Mouse (Mus musculus): ENCODE measurements around the gene Pnpla3.

Pnpla3 gene

GRCm38 (mm10) chr15:84209517-84210412, 42.1 kb downstream of the Pnpla3 start:
- ChIA-PET CTCF (interaction anchor here (0.5 to 2.8 kb wide), 7 partner anchors 8 to 794 kb away, joined by 3 to 16 read pairs (median 4); partner anchors contain the start of gene Samm50 (in 1 of the 4)), POLR2A (interaction anchor here (0.7 to 4.3 kb wide), 10 partner anchors 9 to 364 kb away, joined by 3 to 37 read pairs (median 7); partner anchors contain the start of gene Samm50 (in 2 of the 4))

- POLR2A ChIA-PET, result interaction anchor here in 3 of 4 experiments (0.9 to 4.3 kb wide), 12 partner anchors 10 to 470 kb away, joined by 3 to 37 read pairs (median 8); partner anchors contain the start of genes Samm50 (in 3 of the 3) and Parvb (in 1 of the 3)
- CTCF ChIA-PET, result interaction anchor here (0.6 to 2.8 kb wide), 17 partner anchors 9 to 548 kb away, joined by 3 to 38 read pairs (median 11); partner anchors contain the start of gene Samm50 (in 1 of the 4)
Observed at GRCm38 (mm10) chr15:84210461-84210860, 42.8 kb downstream of the Pnpla3 start.

- ChIA-PET POLR2A (interaction anchor here (0.8 to 4.3 kb wide), 19 partner anchors 10 to 470 kb away, joined by 3 to 37 read pairs (median 7); partner anchors contain the start of genes Samm50 (in 3 of the 4), Parvb (in 1 of the 4) and Pnpla3 (in 1 of the 4)), CTCF (interaction anchor here (0.5 to 2.8 kb wide), 28 partner anchors 10 to 547 kb away, joined by 3 to 45 read pairs (median 10); partner anchors contain the start of gene Samm50 (in 2 of the 4))
Observed at GRCm38 (mm10) chr15:84210941-84211340, 43.3 kb downstream of the Pnpla3 start.

- CTCF ChIA-PET, result interaction anchor here (0.5 to 2.8 kb wide), 138 partner anchors 8 to 547 kb away, joined by 3 to 45 read pairs (median 4); partner anchors contain the start of genes Samm50 (in 3 of the 4), Parvb (in 1 of the 4) and Pnpla3 (in 1 of the 4)
- POLR2A ChIA-PET, result interaction anchor here (0.8 to 4.3 kb wide), 35 partner anchors 8 to 469 kb away, joined by 3 to 37 read pairs (median 5); partner anchors contain the start of genes Samm50 (in 3 of the 4), Pnpla3 (in 2 of the 4) and Parvb (in 1 of the 4)
Observed at GRCm38 (mm10) chr15:84211564-84211963, 43.9 kb downstream of the Pnpla3 start.

DNA sequence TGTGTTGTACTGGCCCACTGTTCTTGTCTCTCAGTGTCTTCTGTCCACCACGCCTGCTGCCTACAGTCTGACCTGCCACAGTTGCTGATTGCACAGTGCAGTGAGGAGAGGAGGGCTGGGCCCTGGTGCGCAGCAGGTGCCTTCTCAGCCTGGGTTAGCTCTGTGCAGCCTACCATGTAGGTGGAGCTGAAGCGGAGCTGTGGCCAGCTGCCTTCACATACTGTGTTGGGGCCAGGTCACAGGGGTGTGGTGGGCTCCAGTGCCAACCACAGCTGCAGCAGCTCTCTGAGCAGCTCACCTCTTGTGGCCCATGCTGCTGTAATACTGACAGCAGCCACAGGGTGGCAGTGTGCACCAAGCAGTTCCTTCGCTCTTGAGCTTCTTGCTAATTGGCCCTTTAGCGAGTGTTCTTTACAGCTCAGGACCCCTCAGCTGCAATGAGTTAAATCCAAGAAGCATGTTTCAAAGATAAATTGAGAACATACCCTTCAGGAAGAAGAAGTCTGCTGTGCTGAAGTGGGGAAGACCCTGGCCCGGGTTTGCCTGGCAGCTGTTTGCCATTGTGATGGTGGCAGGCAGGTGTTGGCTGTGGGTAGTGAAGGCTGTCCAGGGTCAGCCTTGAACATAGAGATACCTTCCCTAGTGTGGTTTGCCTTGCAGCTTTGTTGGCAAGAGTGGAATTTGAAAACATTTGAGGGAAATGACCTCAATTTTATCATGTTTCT, 44.6 kb downstream of the Pnpla3 start:
- ChIA-PET CTCF (interaction anchor here (0.5 to 2.8 kb wide), 146 partner anchors 8 to 488 kb away, joined by 3 to 45 read pairs (median 4); partner anchors contain the start of genes Samm50 (in 3 of the 4), Parvb (in 1 of the 4) and Pnpla3 (in 1 of the 4)), POLR2A (interaction anchor here (0.6 to 4.3 kb wide), 34 partner anchors 9 to 509 kb away, joined by 3 to 37 read pairs (median 6); partner anchors contain the start of genes Samm50 (in 3 of the 4), Pnpla3 (in 2 of the 4) and Parvb (in 1 of the 4))

DNA sequence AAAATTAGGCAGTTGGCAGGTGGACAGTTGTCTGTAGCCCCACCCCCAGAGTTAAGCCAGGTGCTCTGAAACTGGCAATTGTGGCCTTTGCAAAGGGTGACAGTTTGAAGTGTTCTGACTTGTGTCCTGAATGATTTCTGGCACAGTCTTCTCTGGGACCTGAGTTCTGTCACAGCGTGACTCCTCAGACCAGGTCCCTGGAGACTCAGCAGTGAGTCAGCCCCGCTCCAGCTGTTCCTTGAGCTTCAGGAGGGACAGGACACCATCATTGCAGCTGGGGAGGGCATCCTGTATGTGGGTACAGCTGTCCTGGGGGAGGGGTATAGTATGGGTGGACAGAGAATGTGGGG, 45.1 kb downstream of the Pnpla3 start:
- CTCF ChIA-PET, result interaction anchor here (0.5 to 2.8 kb wide), 123 partner anchors 8 to 488 kb away, joined by 3 to 45 read pairs (median 5); partner anchors contain the start of genes Samm50 (in 3 of the 4), Parvb (in 1 of the 4) and Pnpla3 (in 1 of the 4)
- POLR2A ChIA-PET, result interaction anchor here (0.6 to 5.9 kb wide), 27 partner anchors 8 to 508 kb away, joined by 3 to 53 read pairs (median 7); partner anchors contain the start of genes Samm50 (in 3 of the 4), Parvb (in 1 of the 4) and Pnpla3 (in 1 of the 4)

- ChIA-PET CTCF (interaction anchor here in 3 of 4 experiments (0.8 to 2.7 kb wide), 10 partner anchors 10 to 416 kb away, joined by 3 to 21 read pairs (median 7); no protein-coding TSS in a partner anchor), POLR2A (interaction anchor here in 3 of 4 experiments (0.7 to 7.6 kb wide), 7 partner anchors 16 to 60 kb away, joined by 3 to 53 read pairs (median 4); partner anchors contain the start of gene Samm50 (in 1 of the 3))
Observed at GRCm38 (mm10) chr15:84213162-84213739, 45.6 kb downstream of the Pnpla3 start.

DNA sequence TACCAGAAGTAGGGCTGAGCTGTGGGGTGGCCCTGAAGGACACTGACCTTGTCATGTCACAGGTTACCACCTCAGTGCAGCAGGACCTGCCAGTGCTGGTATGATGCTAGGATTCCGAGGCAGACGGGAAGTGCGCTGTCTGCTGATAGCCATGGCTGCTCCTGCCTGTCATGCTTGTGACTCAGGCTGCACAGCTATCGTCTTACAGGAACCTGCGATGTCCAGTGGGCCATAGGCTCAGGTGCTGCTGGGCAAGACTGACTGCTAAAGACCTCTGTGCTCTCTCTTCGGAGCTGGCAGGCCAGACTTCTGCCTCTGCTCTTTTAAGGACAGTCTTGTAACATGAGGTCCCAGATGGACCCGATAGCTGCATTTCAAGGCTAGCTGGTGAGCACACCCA, 46.8 kb downstream of the Pnpla3 start:
- POLR2A ChIA-PET, result interaction anchor here (0.7 to 7.6 kb wide), 18 partner anchors 9 to 89 kb away, joined by 3 to 53 read pairs (median 3); partner anchors contain the start of genes Samm50 (in 2 of the 4) and Parvb (in 1 of the 4)
- CTCF ChIA-PET, result interaction anchor here in 2 of 4 experiments (0.8 to 2.7 kb wide), 7 partner anchors 8 to 415 kb away, joined by 3 to 14 read pairs (median 3); partner anchors contain the start of gene Samm50 (in 1 of the 2)

GRCm38 (mm10) chr15:84215273-84215672, 47.6 kb downstream of the Pnpla3 start:
- POLR2A ChIA-PET, result interaction anchor here in 3 of 4 experiments (1.0 to 7.6 kb wide), 15 partner anchors 8 to 83 kb away, joined by 3 to 53 read pairs (median 6); partner anchors contain the start of genes Samm50 (in 2 of the 3) and Parvb (in 1 of the 3)
- CTCF ChIA-PET, result interaction anchor here in 3 of 4 experiments (0.6 to 2.7 kb wide), 5 partner anchors 8 to 457 kb away, joined by 3 to 14 read pairs (median 4); partner anchors contain the start of gene Samm50 (in 1 of the 3)

- POLR2A ChIA-PET, result interaction anchor here (0.6 to 7.6 kb wide), 16 partner anchors 10 to 189 kb away, joined by 3 to 53 read pairs (median 4); partner anchors contain the start of genes Samm50 (in 2 of the 4), Parvb (in 1 of the 4) and Pnpla3 (in 1 of the 4)
- CTCF ChIA-PET, result interaction anchor here in 2 of 4 experiments (0.6 to 2.7 kb wide), 3 partner anchors 8 to 44 kb away, joined by 3 to 14 read pairs (median 3); no protein-coding TSS in a partner anchor
Observed at GRCm38 (mm10) chr15:84216026-84216425, 48.4 kb downstream of the Pnpla3 start.

- ChIA-PET POLR2A (interaction anchor here (0.6 to 7.6 kb wide), 17 partner anchors 9 to 189 kb away, joined by 3 to 53 read pairs (median 4); partner anchors contain the start of genes Samm50 (in 2 of the 4), Parvb (in 1 of the 4) and Pnpla3 (in 1 of the 4)), CTCF (interaction anchor here in 2 of 4 experiments (0.6 to 1.1 kb wide), 2 partner anchors 44 to 324 kb away, joined by 3 to 4 read pairs; no protein-coding TSS in a partner anchor)
Observed at GRCm38 (mm10) chr15:84216461-84217084, 48.9 kb downstream of the Pnpla3 start.

GRCm38 (mm10) chr15:84217969-84218782, 50.5 kb downstream of the Pnpla3 start:
- POLR2A ChIA-PET, result interaction anchor here (0.6 to 7.6 kb wide), 15 partner anchors 9 to 1106 kb away, joined by 3 to 53 read pairs (median 5); partner anchors contain the start of genes Samm50 (in 2 of the 4) and Parvb (in 1 of the 4)
- CTCF ChIA-PET, result interaction anchor here in 3 of 4 experiments (0.6 to 1.5 kb wide), 6 partner anchors 13 to 1490 kb away, joined by 3 to 5 read pairs (median 3); no protein-coding TSS in a partner anchor

DNA sequence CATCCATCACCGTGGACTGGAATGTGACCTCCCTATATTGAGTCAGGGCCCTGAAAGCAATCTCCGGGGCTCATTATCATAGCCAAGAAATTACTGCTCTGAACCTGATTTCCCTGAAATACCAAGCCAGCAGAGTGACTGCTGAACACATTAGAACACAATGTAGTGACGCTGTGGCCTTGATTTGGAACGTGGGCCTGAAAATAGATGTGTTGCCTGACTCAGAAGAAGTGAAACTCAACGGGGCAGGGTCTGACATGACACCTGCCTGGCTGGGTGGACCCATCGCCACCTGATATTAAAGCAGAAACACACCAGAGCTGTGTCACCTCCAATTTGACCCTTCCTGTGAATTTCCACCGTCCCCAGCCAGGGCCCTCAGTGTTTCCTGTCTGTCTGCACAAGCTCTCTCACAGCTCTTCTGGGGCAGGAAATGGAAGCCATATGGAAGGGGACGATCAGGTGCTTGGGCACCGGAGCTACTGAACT, 51.2 kb downstream of the Pnpla3 start:
- POLR2A ChIA-PET, result interaction anchor here in 3 of 4 experiments (0.6 to 7.6 kb wide), 14 partner anchors 10 to 49 kb away, joined by 3 to 53 read pairs (median 4); partner anchors contain the start of genes Samm50 (in 2 of the 3) and Parvb (in 1 of the 3)
- CTCF ChIA-PET, result interaction anchor here (0.6 to 1.5 kb wide), 5 partner anchors 9 to 147 kb away, joined by 3 to 4 read pairs (median 3); partner anchors contain the start of gene Samm50 (in 1 of the 4)

GRCm38 (mm10) chr15:84221539-84221938, 53.9 kb downstream of the Pnpla3 start:
- ChIA-PET CTCF (interaction anchor here in 3 of 4 experiments (1.0 to 1.9 kb wide), 6 partner anchors 9 to 107 kb away, joined by 3 to 16 read pairs (median 4); no protein-coding TSS in a partner anchor), POLR2A (interaction anchor here in 3 of 4 experiments (0.5 to 1.8 kb wide), 6 partner anchors 9 to 51 kb away, joined by 3 to 8 read pairs (median 5); partner anchors contain the start of gene Samm50 (in 1 of the 3))

Measured in embryonic stem cell, embryonic (primary cell).